8 mouse cellular contexts compared by ENCODE assay signal in the genomic region with DNA sequence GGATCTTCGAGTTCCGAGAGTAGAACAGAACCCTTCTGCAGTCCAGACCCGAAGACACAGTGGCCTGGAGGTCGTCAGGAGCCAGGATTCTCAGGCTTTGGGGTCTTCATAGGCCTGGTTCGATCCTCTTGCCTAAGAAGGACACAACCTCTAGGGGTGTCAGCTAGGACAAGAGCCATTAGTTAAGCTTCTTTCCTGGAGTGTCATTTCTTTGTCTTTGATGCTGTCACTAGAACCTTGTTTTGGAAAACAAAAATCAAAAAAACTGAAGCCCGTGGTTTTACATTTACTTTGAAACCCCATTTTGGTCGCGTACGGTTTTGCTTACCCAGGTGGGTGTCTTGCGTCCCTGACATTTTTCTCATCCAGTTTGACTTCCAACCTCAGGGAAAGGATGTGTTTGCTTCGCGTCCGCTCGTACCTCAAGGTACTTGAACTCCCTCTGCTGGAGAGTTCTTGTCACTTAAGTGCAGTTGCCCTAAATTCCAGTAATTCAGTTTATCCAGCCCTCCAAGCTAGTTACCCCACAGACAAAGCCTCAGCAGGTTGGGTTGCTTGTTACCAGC. TPM values are rescaled to one million over a fixed set of nuclear protein-coding genes. Genes with fewer than 3 reads are reported as not detected.
A peak's percentile ranks its signal among the peaks of the same experiment; 100 is the strongest.
DNase-seq lines count a peak whose midpoint lies in the region; ATAC-seq lines count a peak whose summit lies in the region.

No protein-coding gene starts in this region.

- peaks cover 28% of the 10 kb centered on the region for H3K4me1 ChIP-seq in embryonic facial prominence, embryonic 12.5 days
- H3K4me1 ChIP-seq in heart, embryonic 15.5 days (replicated peaks): peaks cover 8% of the 10 kb centered on the region
- peaks cover 57% of the 10 kb centered on the region for H3K4me1 ChIP-seq in liver, embryonic 13.5 days (replicated peaks)

- peak overlapping the region; percentile 62 for H3K4me3 ChIP-seq in embryonic facial prominence, embryonic 12.5 days
- peak overlapping the region; percentile 70 for H3K4me3 ChIP-seq in heart, embryonic 15.5 days
- peak overlapping the region; percentile 88 for H3K4me3 ChIP-seq in liver, embryonic 13.5 days (replicated peaks)

- peak overlapping the region; percentile 75 for H3K9ac ChIP-seq in embryonic facial prominence, embryonic 12.5 days
- H3K9ac ChIP-seq in heart, embryonic 15.5 days: peak overlapping the region; percentile 74
- peak overlapping the region; percentile 94 for H3K9ac ChIP-seq in liver, embryonic 13.5 days

- no peaks in the 10 kb centered on the region for H3K9me3 ChIP-seq in embryonic facial prominence, embryonic 12.5 days
- H3K9me3 ChIP-seq in heart, embryonic 15.5 days (replicated peaks): no peaks in the 10 kb centered on the region
- no peaks in the 10 kb centered on the region for H3K9me3 ChIP-seq in liver, embryonic 13.5 days (replicated peaks)

- WGBS in embryonic facial prominence, embryonic 12.5 days: 0% methylated on average over 14 of the region's 14 CpGs
- under 1% methylated on average over 14 of the region's 14 CpGs for WGBS in heart, embryonic 15.5 days
- WGBS in liver, embryonic 13.5 days (ENCODE audit: insufficient replicate concordance): under 1% methylated on average over 14 of the region's 14 CpGs

- peak overlapping the region; percentile 92 for H3K27ac ChIP-seq in embryonic facial prominence, embryonic 12.5 days
- peak overlapping the region; percentile 94 for H3K27ac ChIP-seq in heart, embryonic 15.5 days
- peak overlapping the region; percentile 97 for H3K27ac ChIP-seq in liver, embryonic 13.5 days

- no peaks in the 10 kb centered on the region for H3K36me3 ChIP-seq in embryonic facial prominence, embryonic 12.5 days
- H3K36me3 ChIP-seq in heart, embryonic 15.5 days: no peaks in the 10 kb centered on the region; the same call in 1 of the 2 replicates
- H3K36me3 ChIP-seq in liver, embryonic 13.5 days: peaks cover 10% of the 10 kb centered on the region

- H3K27me3 ChIP-seq in embryonic facial prominence, embryonic 12.5 days: no peaks in the 10 kb centered on the region
- no peaks in the 10 kb centered on the region for H3K27me3 ChIP-seq in heart, embryonic 15.5 days
- H3K27me3 ChIP-seq in liver, embryonic 13.5 days: no peaks in the 10 kb centered on the region

- DNase-seq in CD8-positive naive resting alpha-beta T cell, adult 2 months (ENCODE audit: low read depth in 2 of 2, low spot score in 2 of 2): peak; percentile 53 to 65
- DNase-seq in adrenal gland, postnatal 36 days: peak; percentile 49 to 65
- peak; percentile 79 for DNase-seq in kidney, postnatal 14 days
- peak; percentile 65 for DNase-seq in liver, embryonic 13.5 days
- peak; percentile 64 to 65 for DNase-seq in natural killer cell, adult 2 months (ENCODE audit: low spot score in 2 of 2)
- DNase-seq in testis, postnatal 14 days (ENCODE audit: low spot score): peak; percentile 57

- H3K4me2 ChIP-seq in embryonic facial prominence, embryonic 12.5 days (replicated peaks): peak overlapping the region; percentile 55
- peak overlapping the region; percentile 82 for H3K4me2 ChIP-seq in heart, embryonic 15.5 days
- H3K4me2 ChIP-seq in liver, embryonic 13.5 days: peak overlapping the region; percentile 91

- ATAC-seq in embryonic facial prominence, embryonic 12.5 days (ENCODE audit: insufficient number of reproducible peaks, insufficient read depth, low FRiP score, low TSS enrichment): no peak
- ATAC-seq in heart, embryonic 15.5 days (replicated peaks; ENCODE audit: insufficient number of reproducible peaks, insufficient read depth, low FRiP score, low read depth): peak; percentile 29
- peak; percentile 51 for ATAC-seq in liver, embryonic 13.5 days (ENCODE audit: low read depth)

RNA-seq across cellular contexts. Expression of a gene that starts 0.6 kb away (rescaled TPM):
- total RNA-seq in adrenal gland, postnatal 36 days (2021): 1 to 10 TPM; 7.6 to 8.8 TPM
- 80.9 and 81.5 TPM in 2 replicates for polyA plus RNA-seq in embryonic facial prominence, embryonic 12.5 days (2016; fragmentation: Nextera tagmentation; extraction: Ambion mirVana)
- 22.3 and 32.1 TPM in 2 replicates for polyA plus RNA-seq in heart, embryonic 15.5 days (2015; fragmentation: Nextera tagmentation; extraction: Ambion mirVana)
- polyA plus RNA-seq in liver, embryonic 13.5 days (2015; fragmentation: Nextera tagmentation; extraction: Ambion mirVana): 34.8 and 37.4 TPM in 2 replicates

RNA-seq across cellular contexts. Expression of a gene that starts 6.9 kb away (rescaled TPM):
- total RNA-seq in adrenal gland, postnatal 36 days (2021): not detected
- 0.69 and 1.1 TPM in 2 replicates for polyA plus RNA-seq in embryonic facial prominence, embryonic 12.5 days (2016; fragmentation: Nextera tagmentation; extraction: Ambion mirVana)
- 0.08 TPM in 1 of 2 replicates, not detected in the other for polyA plus RNA-seq in heart, embryonic 15.5 days (2015; fragmentation: Nextera tagmentation; extraction: Ambion mirVana)
- polyA plus RNA-seq in liver, embryonic 13.5 days (2015; fragmentation: Nextera tagmentation; extraction: Ambion mirVana): 0.09 TPM in 1 of 2 replicates, not detected in the other

RNA-seq across cellular contexts. Expression of a gene that starts 20.9 kb away (rescaled TPM):
- total RNA-seq in adrenal gland, postnatal 36 days (2021): 10 to 100 TPM; 15.1 to 19.1 TPM
- polyA plus RNA-seq in embryonic facial prominence, embryonic 12.5 days (2016; fragmentation: Nextera tagmentation; extraction: Ambion mirVana): 31.1 TPM in 2 replicates
- 37.9 and 38.6 TPM in 2 replicates for polyA plus RNA-seq in heart, embryonic 15.5 days (2015; fragmentation: Nextera tagmentation; extraction: Ambion mirVana)
- polyA plus RNA-seq in liver, embryonic 13.5 days (2015; fragmentation: Nextera tagmentation; extraction: Ambion mirVana): 24.1 and 24.7 TPM in 2 replicates

RNA-seq across cellular contexts. Expression of a gene that starts 21.4 kb away (rescaled TPM):
- under 1 TPM in 1 of 2 experiments, not detected in 1; 0.23 TPM for total RNA-seq in adrenal gland, postnatal 36 days (2021)
- 0.37 and 0.90 TPM in 2 replicates for polyA plus RNA-seq in embryonic facial prominence, embryonic 12.5 days (2016; fragmentation: Nextera tagmentation; extraction: Ambion mirVana)
- polyA plus RNA-seq in heart, embryonic 15.5 days (2015; fragmentation: Nextera tagmentation; extraction: Ambion mirVana): 0.10 and 0.14 TPM in 2 replicates
- 0.31 and 0.49 TPM in 2 replicates for polyA plus RNA-seq in liver, embryonic 13.5 days (2015; fragmentation: Nextera tagmentation; extraction: Ambion mirVana)

RNA-seq across cellular contexts. Expression of a gene that starts 36.0 kb away (rescaled TPM):
- total RNA-seq in adrenal gland, postnatal 36 days (2021): 10 to 100 TPM in 1 of 2 experiments, 1 to 10 TPM in 1; 1.5 to 11.9 TPM
- not detected in 2 replicates for polyA plus RNA-seq in embryonic facial prominence, embryonic 12.5 days (2016; fragmentation: Nextera tagmentation; extraction: Ambion mirVana)
- 0.13 and 1.2 TPM in 2 replicates for polyA plus RNA-seq in heart, embryonic 15.5 days (2015; fragmentation: Nextera tagmentation; extraction: Ambion mirVana)
- 46.0 and 46.6 TPM in 2 replicates for polyA plus RNA-seq in liver, embryonic 13.5 days (2015; fragmentation: Nextera tagmentation; extraction: Ambion mirVana)
